8 mouse cellular contexts compared by ENCODE assay signal in genomic region chr3:101506179-101506578, GRCm38 (mm10).
DNase-seq lines count a peak whose midpoint lies in the region; ATAC-seq and TF ChIP-seq lines count a peak whose summit lies in the region.

No protein-coding gene starts in this region.

- H3K4me1 ChIP-seq in heart, embryonic 13.5 days, result peaks cover 51% of the 10 kb centered on the region
- H3K4me1 ChIP-seq in kidney, postnatal 0 days (replicated peaks; ENCODE audit: insufficient read depth, low read length), result peaks cover 7% of the 10 kb centered on the region
- peaks cover 25% of the 10 kb centered on the region for H3K4me1 ChIP-seq in liver, adult 2 months (ENCODE audit: control insufficient read depth, insufficient read depth, low read length)
- H3K4me1 ChIP-seq in stomach, embryonic 14.5 days (ENCODE audit: control insufficient read depth, insufficient read depth, low read length), result peaks cover 14% of the 10 kb centered on the region; the same call in 1 of the 2 replicates

- no peak overlapping the region for H3K4me3 ChIP-seq in heart, embryonic 13.5 days
- H3K4me3 ChIP-seq in kidney, postnatal 0 days (replicated peaks; ENCODE audit: low read depth, low read length), result no peak overlapping the region
- H3K4me3 ChIP-seq in liver, adult 2 months (ENCODE audit: insufficient read depth, low read depth, low read length), result no peak overlapping the region; the same call in 1 of the 2 replicates
- no peak overlapping the region for H3K4me3 ChIP-seq in stomach, embryonic 14.5 days (ENCODE audit: low read depth, low read length)

- peak overlapping the region; percentile 58 for H3K4me2 ChIP-seq in heart, embryonic 13.5 days
- no peak overlapping the region for H3K4me2 ChIP-seq in kidney, postnatal 0 days (ENCODE audit: low read length)
- H3K4me2 ChIP-seq in stomach, embryonic 14.5 days (replicated peaks; ENCODE audit: low read depth, low read length), result no peak overlapping the region

- no peaks in the 10 kb centered on the region; the same call in 1 of the 2 replicates for H3K79me2 ChIP-seq in liver, adult 2 months (ENCODE audit: control insufficient read depth, insufficient read depth, low read length)

- TF ChIP-seq CTCF in kidney, postnatal 0 days (IDR thresholded peaks at IDR 0.05; ENCODE audit: low read depth), result peak; percentile 93
- peak; percentile 97 for TF ChIP-seq CTCF in liver, adult 2 months (IDR thresholded peaks at IDR 0.05; ENCODE audit: low read depth, low read length)

- peak overlapping the region; percentile 94 for H3K27ac ChIP-seq in heart, embryonic 13.5 days (replicated peaks)
- H3K27ac ChIP-seq in kidney, postnatal 0 days, result peak overlapping the region; percentile 81
- H3K27ac ChIP-seq in liver, adult 2 months (replicated peaks; ENCODE audit: insufficient read depth, low read depth, low read length), result peak overlapping the region; percentile 94
- H3K27ac ChIP-seq in stomach, embryonic 14.5 days (ENCODE audit: low read length), result no peak overlapping the region

- H3K36me3 ChIP-seq in heart, embryonic 13.5 days, result no peaks in the 10 kb centered on the region
- no peaks in the 10 kb centered on the region for H3K36me3 ChIP-seq in kidney, postnatal 0 days (ENCODE audit: insufficient read depth, low read length)
- H3K36me3 ChIP-seq in liver, adult 2 months (ENCODE audit: control insufficient read depth, insufficient read depth, low read length), result no peaks in the 10 kb centered on the region
- H3K36me3 ChIP-seq in stomach, embryonic 14.5 days (ENCODE audit: control insufficient read depth, insufficient read depth, low read length), result no peaks in the 10 kb centered on the region

- H3K9me3 ChIP-seq in heart, embryonic 13.5 days, result no peaks in the 10 kb centered on the region
- H3K9me3 ChIP-seq in kidney, postnatal 0 days (replicated peaks; ENCODE audit: low read length), result no peaks in the 10 kb centered on the region
- H3K9me3 ChIP-seq in stomach, embryonic 14.5 days (ENCODE audit: control insufficient read depth, low read depth, low read length), result no peaks in the 10 kb centered on the region

- no peak for TF ChIP-seq POLR2A in liver, adult 2 months (IDR thresholded peaks at IDR 0.05; ENCODE audit: extremely low read depth, insufficient read depth, low read length)

- peak; percentile 41; the same call in 1 of the 2 replicates for ATAC-seq in heart, embryonic 13.5 days (ENCODE audit: extremely low read depth, insufficient number of reproducible peaks, low FRiP score, low TSS enrichment)
- ATAC-seq in kidney, postnatal 0 days (replicated peaks; ENCODE audit: low FRiP score, low read depth), result peak; percentile 65
- peak; percentile 77 for ATAC-seq in stomach, embryonic 14.5 days (ENCODE audit: insufficient number of reproducible peaks, insufficient read depth, low FRiP score, low read depth)

- peak; percentile 45 for DNase-seq in CD4-positive helper T cell, adult 2 months (ENCODE audit: low read depth, low spot score)
- peak; percentile 62 for DNase-seq in brain, embryonic 18.5 days (ENCODE audit: low read depth, low spot score)
- DNase-seq in fibroblast of lung, adult 2 months (ENCODE audit: low read depth), result peak; percentile 51
- peak; percentile 95 for DNase-seq in kidney, postnatal 0 days (ENCODE audit: low spot score)
- DNase-seq in liver, adult 2 months (ENCODE audit: extremely low read depth, low read depth, low spot score), result peak; percentile 88
- DNase-seq in naive thymus-derived CD4-positive, alpha-beta T cell, adult 2 months (ENCODE audit: low read depth), result peak; percentile 48

- peak overlapping the region; percentile 75 for H3K9ac ChIP-seq in heart, embryonic 13.5 days
- no peak overlapping the region for H3K9ac ChIP-seq in kidney, postnatal 0 days (ENCODE audit: low read depth, low read length)
- peak overlapping the region; percentile 48 for H3K9ac ChIP-seq in liver, adult 2 months (ENCODE audit: low read depth, low read length)
- H3K9ac ChIP-seq in stomach, embryonic 14.5 days (replicated peaks; ENCODE audit: low read depth, low read length), result no peak overlapping the region

- 16% methylated on average over 5 of the region's 5 CpGs for WGBS in heart, embryonic 13.5 days
- 38% methylated on average over 5 of the region's 5 CpGs for WGBS in kidney, postnatal 0 days
- 20% methylated on average over 5 of the region's 5 CpGs for WGBS in liver, adult 2 months
- WGBS in stomach, embryonic 14.5 days, result 31% methylated on average over 5 of the region's 5 CpGs

- no peaks in the 10 kb centered on the region for H3K27me3 ChIP-seq in heart, embryonic 13.5 days (replicated peaks)
- no peaks in the 10 kb centered on the region for H3K27me3 ChIP-seq in kidney, postnatal 0 days (ENCODE audit: insufficient read depth, low read length)
- no peaks in the 10 kb centered on the region for H3K27me3 ChIP-seq in liver, adult 2 months (ENCODE audit: control insufficient read depth, insufficient read depth, low read length)
- no peaks in the 10 kb centered on the region for H3K27me3 ChIP-seq in stomach, embryonic 14.5 days (ENCODE audit: control insufficient read depth, insufficient read depth, low read length)

Comparison
In these comparisons a context has a peak if more than half of its experiments do, and no peak if none do; other contexts are left out.
1. DNase-seq: peak in every context shown above with its lines; median percentile 95 in kidney, postnatal 0 days; 88 in liver, adult 2 months; 62 in brain, embryonic 18.5 days; 51 in fibroblast of lung, adult 2 months; 48 in naive thymus-derived CD4-positive, alpha-beta T cell, adult 2 months; 45 in CD4-positive helper T cell, adult 2 months.
2. H3K9ac ChIP-seq: peak in heart, embryonic 13.5 days (single experiment) and liver, adult 2 months (single experiment); none in kidney, postnatal 0 days (single experiment) and stomach, embryonic 14.5 days (single experiment).
3. Peak in every context shown above with its lines, with median percentiles within 50 percentile points of each other: ATAC-seq.